Mouse (Mus musculus) midbrain, embryonic 11.5 days (tissue): ENCODE results near the gene Slc25a25. TPM values are rescaled to one million over a fixed set of nuclear protein-coding genes. Genes with fewer than 3 reads are reported as not detected.

Experiments used
- ATAC-seq: fragments of 200-750 bp; cut with Nextera tagmentation; 2 replicates; pipeline ENCODE4 v1.8.0; 2017; ENCODE audit warnings: moderate TSS enrichment, moderate library complexity; ENCODE audit not compliant: low FRiP score
- DNase-seq: peaks from one replicate; pipeline ENCODE4 v3.0.0; 2015; ENCODE audit warnings: low spot score; ENCODE audit errors: missing footprints
- H3K27ac ChIP-seq: fragments of 300-500 bp; sonication (generic); 2 replicates; pipeline ENCODE4 v1.5.1; 2014; ENCODE audit warnings: low read depth, low read length
- H3K27me3 ChIP-seq: fragments of 300-500 bp; sonication (generic); 2 replicates; pipeline ENCODE4 v1.6.1; 2014; ENCODE audit warnings: mild to moderate bottlenecking, low read length, moderate library complexity, mixed read lengths; ENCODE audit not compliant: control insufficient read depth, insufficient read depth
- H3K36me3 ChIP-seq: fragments of 300-500 bp; sonication (generic); 2 replicates; pipeline ENCODE4 v1.6.1; 2014; ENCODE audit warnings: mild to moderate bottlenecking, low read length, moderate library complexity, mixed read lengths; ENCODE audit not compliant: control insufficient read depth, insufficient read depth
- H3K4me1 ChIP-seq: fragments of 300-500 bp; sonication (generic); 2 replicates; pipeline ENCODE4 v1.6.1; 2014; ENCODE audit warnings: low read length; ENCODE audit not compliant: control insufficient read depth, insufficient read depth
- H3K4me2 ChIP-seq: fragments of 300-500 bp; sonication (generic); 2 replicates; pipeline ENCODE4 v1.6.1; 2014; ENCODE audit warnings: mild to moderate bottlenecking, moderate library complexity
- H3K4me3 ChIP-seq: fragments of 300-500 bp; sonication (generic); 2 replicates; pipeline ENCODE4 v1.5.1; 2014; ENCODE audit warnings: low read depth, low read length
- H3K9ac ChIP-seq: fragments of 300-500 bp; sonication (generic); 2 replicates; pipeline ENCODE4 v1.6.1; 2014; ENCODE audit warnings: low read length
- H3K9me3 ChIP-seq: fragments of 300-500 bp; sonication (generic); 2 replicates; pipeline ENCODE4 v1.6.1; 2016; ENCODE audit warnings: low read length; ENCODE audit not compliant: control insufficient read depth
- WGBS: fragments of 180-500 bp; shearing (Covaris S2); extraction: QIAGEN DNeasy Blood & Tissue Kit; methylation state at CpG from one replicate; pipeline ENCODE4 v1.1.7; 2014; 5-methylcytosine and 5-hydroxymethylcytosine counted together
- polyA plus RNA-seq: library from polyadenylated mRNA; unstranded; fragments of >200 nt; fragmentation: Nextera tagmentation; extraction: Ambion mirVana; gene quantifications from 2 replicates; pipeline ENCODE4 v1.2.1, GENCODE M21; 2014

The Slc25a25 gene
- polyA plus RNA-seq, 1 experiment from 2014 or later: 20.4 TPM

DNA sequence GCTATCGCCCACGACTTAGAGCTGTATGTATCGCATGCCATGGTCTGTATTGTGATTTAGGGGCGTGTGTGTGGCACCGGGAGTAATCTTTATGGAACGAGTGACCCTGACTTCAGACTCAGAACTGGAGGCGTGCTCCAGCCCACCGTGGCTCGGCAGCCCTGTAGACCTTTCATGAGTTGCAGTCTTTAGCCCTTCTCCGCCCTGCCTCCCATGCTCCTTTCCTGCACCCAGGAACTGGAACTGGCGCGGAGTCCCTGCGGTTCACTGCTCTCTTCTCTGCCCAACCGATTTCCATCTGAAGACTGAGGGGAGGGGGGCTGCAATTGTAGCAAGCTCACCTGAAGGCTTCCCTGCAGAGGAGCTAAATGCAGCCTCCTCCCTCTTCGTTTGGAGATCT lies 54.5 kb downstream of the Slc25a25 start:
- Histone ChIP-seq H3K4me1 (peaks cover 10% of the 10 kb centered on the region), H3K4me2 (peak overlapping the region; percentile 74), H3K36me3 (no peaks in the 10 kb centered on the region), H3K4me3 (peak overlapping the region; percentile 83), H3K27me3 (no peaks in the 10 kb centered on the region), H3K27ac (no peak overlapping the region), H3K9ac (peak overlapping the region; percentile 80), H3K9me3 (no peaks in the 10 kb centered on the region)
- WGBS: 0% methylated on average over 15 of the region's 15 CpGs
- ATAC-seq (no peak), DNase-seq (no peak)

DNA sequence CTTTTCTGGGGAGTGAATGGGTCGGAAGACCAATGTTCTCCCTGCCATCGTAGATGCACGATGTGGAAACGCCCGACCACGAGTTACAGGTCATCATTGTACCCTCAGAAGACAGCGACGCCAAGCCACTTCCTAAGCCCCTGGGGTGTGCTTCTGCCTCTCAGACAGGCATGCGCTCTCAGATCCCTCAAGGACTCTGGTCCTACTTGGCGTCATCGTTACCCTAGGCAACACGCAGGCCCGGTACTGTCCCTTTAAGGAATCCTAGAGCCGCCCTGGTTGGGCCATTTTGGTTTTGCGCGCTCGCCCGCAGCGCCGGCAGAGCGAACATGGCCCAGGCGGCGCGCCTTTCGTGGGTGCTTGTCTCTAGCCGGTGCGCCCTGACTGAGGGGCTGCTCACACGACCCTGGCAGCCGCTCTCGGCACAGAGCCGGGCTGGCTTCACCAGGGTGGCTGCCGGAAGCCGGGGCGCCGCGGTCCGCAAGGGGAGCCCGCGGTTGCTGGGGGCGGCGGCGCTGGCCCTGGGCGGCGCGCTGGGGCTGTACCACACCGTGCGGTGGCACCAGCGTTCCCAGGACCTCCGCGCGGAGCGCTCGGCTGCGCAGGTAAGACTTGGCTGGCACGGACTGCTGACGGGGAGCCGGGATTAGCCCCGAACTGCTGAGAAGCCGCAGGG lies 55.2 kb downstream of the Slc25a25 start:
- Histone ChIP-seq H3K4me2 (peak overlapping the region; percentile 74), H3K27ac (peak overlapping the region; percentile 64), H3K4me3 (peak overlapping the region; percentile 83), H3K4me1 (peaks cover 10% of the 10 kb centered on the region), H3K9me3 (no peaks in the 10 kb centered on the region), H3K9ac (peak overlapping the region; percentile 80), H3K36me3 (no peaks in the 10 kb centered on the region), H3K27me3 (no peaks in the 10 kb centered on the region)
- peak; percentile 95 for ATAC-seq
- under 1% methylated on average over 59 of the region's 59 CpGs for WGBS
- DNase-seq: no peak

DNA sequence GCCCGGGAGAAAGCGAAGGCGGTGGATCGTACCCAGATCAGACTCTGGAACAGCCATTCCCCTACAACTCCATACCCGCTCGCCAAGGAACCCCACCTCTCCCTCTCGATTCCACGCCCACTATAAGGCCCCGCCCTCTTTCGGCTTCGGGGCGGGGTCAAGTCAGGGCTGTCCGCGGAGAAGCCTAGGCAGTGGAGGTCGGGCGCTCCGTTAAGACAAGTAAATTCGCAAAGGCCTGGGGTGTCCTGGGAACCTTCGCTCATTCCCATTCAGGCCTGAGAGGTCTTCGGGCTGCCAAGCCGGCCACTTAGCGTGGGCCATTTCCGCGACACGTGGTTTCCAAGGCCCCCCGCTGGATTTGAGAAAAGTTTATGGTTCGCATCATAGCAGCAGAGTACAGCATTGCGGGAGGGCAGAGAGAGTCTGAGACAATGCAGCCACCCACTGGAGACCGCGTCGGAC lies 55.7 kb downstream of the Slc25a25 start, which contains the start of gene Ptges2:
Gene Ptges2 (plus strand): TSS at position 413 of the 462 bp plus-strand sequence.
- peak; percentile 91 for ATAC-seq
- under 1% methylated on average over 31 of the region's 31 CpGs for WGBS

DNA sequence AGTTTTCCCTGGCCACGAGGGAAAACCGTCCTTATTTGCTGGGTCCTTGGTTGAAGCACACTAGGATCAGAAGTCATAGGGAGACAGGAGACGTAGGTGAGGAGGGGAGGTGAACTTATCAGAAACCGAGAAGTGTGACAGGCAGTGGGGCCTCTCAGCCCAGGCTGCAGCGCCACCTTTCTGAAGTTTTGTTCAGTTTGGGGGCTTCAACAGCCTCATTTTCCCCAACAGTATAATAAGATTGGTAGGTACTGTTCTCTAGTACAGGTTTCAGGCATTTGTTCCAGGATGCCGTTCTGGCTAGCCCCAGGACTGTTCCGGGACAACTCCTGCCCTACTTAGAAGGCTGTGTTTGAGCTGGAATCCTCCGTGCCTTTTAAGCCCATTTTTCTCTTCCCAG lies 56.3 kb downstream of the Slc25a25 start:
- Histone ChIP-seq H3K4me2 (peak overlapping the region; percentile 74), H3K4me3 (peak overlapping the region; percentile 83), H3K9me3 (no peaks in the 10 kb centered on the region), H3K27me3 (no peaks in the 10 kb centered on the region), H3K4me1 (peaks cover 10% of the 10 kb centered on the region), H3K9ac (peak overlapping the region; percentile 80), H3K36me3 (no peaks in the 10 kb centered on the region), H3K27ac (peak overlapping the region; percentile 64; the same call in 1 of the 2 replicates)
- DNase-seq (peak; percentile 89), ATAC-seq (no peak)
- WGBS: 3% methylated on average over 8 of the region's 8 CpGs

More for the DNA sequence above, 55.7 kb downstream of the Slc25a25 start, which contains the start of gene Ptges2:
- Histone ChIP-seq H3K27me3 (no peaks in the 10 kb centered on the region), H3K9ac (peak within 1 kb of the TSS; percentile 80), H3K9me3 (no peaks in the 10 kb centered on the region), H3K4me1 (peaks cover 10% of the 10 kb centered on the region), H3K4me3 (peak within 1 kb of the TSS; percentile 83), H3K4me2 (peak within 1 kb of the TSS; percentile 74), H3K36me3 (no peaks in the 10 kb centered on the region), H3K27ac (peak within 1 kb of the TSS; percentile 64)
- peak; percentile 100 for DNase-seq

DNA sequence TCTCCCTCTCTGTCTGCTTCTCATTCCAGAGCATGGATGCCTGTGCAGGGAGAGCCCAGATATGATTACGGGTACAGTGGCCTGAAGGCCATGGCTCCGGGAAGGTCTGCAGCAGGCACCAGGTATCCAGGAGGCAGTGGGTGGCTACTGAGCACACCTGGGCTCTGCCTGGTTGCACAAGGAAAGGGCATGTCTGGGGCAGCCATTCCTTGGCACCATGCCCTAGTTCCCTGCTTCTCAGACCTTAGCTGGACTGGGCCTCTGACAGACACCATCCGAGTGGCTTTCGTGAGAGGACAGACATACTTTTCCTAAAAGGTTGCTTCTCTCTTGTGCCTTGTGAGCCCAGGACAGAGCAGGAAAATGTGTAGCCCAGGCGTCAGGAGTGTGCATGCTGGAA lies 59.2 kb downstream of the Slc25a25 start:
- no peak for ATAC-seq
- no peak overlapping the region for H3K27ac ChIP-seq
- DNase-seq: no peak
- WGBS: 81% methylated on average over 5 of the region's 5 CpGs
- H3K9ac ChIP-seq: no peak overlapping the region
- no peaks in the 10 kb centered on the region for H3K27me3 ChIP-seq
- no peak overlapping the region for H3K4me2 ChIP-seq
- H3K36me3 ChIP-seq: no peaks in the 10 kb centered on the region
- no peaks in the 10 kb centered on the region for H3K9me3 ChIP-seq
- peaks cover 7% of the 10 kb centered on the region for H3K4me1 ChIP-seq
- H3K4me3 ChIP-seq: no peak overlapping the region

DNA sequence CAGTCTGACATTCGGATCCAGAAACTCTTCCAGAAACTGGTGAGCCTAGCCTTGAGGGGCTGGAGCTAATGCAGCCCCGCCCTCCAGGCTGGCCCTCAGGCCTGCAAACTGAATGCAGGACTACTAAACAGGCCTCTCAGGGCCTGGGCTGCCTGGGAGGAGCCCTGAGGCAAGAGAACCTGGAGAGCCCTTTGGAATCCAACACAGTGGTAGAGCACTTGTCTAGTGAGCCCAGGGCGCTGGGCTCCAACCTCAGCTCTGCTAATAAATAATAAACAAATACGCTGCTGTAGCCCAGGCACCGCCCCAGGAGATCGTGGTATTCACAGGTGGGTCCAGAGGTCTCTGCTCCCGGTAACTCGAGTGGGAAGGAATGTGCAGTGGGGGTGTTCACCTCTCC lies 60.4 kb downstream of the Slc25a25 start:
- H3K9ac ChIP-seq: no peak overlapping the region
- H3K4me1 ChIP-seq: peaks cover 3% of the 10 kb centered on the region
- no peaks in the 10 kb centered on the region for H3K27me3 ChIP-seq
- WGBS: 76% methylated on average over 8 of the region's 8 CpGs
- H3K9me3 ChIP-seq: no peaks in the 10 kb centered on the region
- H3K27ac ChIP-seq: no peak overlapping the region
- no peaks in the 10 kb centered on the region for H3K36me3 ChIP-seq
- DNase-seq (no peak), ATAC-seq (no peak)
- no peak overlapping the region for H3K4me3 ChIP-seq
- no peak overlapping the region for H3K4me2 ChIP-seq

DNA sequence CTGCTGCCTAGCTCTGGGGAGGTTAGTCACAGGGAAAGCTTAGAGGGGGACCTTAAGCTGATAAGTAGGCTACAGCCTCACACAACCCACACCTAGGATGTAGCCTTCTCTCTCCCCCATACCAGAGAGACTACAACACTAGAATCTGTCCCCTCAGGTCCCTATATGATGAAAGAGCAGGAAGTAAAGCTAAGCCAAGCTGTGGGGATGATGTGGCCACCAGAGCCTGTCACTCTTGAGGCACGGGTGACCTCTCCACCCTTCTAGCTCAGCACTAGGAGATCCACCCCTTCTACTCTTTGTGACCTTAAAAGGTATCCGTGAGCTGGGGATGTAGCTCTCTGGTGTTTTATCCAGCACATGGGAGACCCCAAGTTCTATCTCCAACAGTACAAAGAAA lies 62.1 kb downstream of the Slc25a25 start:
- no peak overlapping the region for H3K4me2 ChIP-seq

DNA sequence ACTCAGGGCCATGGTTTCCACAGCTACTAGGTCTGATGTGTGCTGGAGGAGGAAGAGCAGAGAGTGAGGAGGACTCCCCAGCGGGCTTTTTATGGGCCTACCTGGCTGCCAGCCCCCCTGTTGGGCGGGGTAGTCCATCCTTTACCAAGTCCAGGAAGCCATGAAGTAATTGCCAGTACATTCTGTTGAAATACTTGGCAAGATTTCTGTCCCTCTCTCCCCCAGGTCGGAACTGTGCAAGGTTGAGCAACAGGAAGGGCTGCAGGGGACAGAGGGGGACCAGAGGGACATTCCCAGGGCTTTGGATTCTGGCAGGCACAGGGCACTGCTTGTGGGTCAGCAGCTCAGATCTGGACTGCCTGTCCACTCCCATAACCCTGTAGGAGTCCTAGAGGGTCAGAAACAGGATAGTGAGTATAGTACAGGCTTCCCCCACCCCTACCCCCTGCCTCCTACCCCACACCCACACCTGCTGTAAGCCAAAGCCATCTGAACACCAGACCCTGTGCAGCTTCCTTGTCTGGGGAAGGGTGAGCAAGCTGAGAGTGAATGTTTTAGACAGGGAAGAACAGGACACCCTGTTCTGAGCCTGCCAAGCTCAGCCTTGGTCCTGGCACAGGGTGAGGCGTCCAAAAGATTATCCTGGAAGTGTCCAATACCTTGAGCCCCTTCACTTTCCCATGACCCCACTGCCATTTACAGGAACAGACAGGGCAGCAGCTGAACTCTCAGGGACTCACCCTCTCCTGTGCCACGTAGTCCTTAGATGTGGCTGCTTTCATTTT lies 63.3 kb downstream of the Slc25a25 start, which contains the start of gene Lcn2:
Gene Lcn2 (minus strand): TSS at position 547 of the 785 bp plus-strand sequence.
- 67% methylated on average over 5 of the region's 5 CpGs for WGBS
- Histone ChIP-seq H3K4me1 (no peaks in the 10 kb centered on the region), H3K36me3 (no peaks in the 10 kb centered on the region), H3K4me3 (no peak within 1 kb of the TSS), H3K27ac (no peak within 1 kb of the TSS), H3K4me2 (no peak within 1 kb of the TSS), H3K9ac (no peak within 1 kb of the TSS; the same call in 1 of the 2 replicates), H3K9me3 (no peaks in the 10 kb centered on the region), H3K27me3 (no peaks in the 10 kb centered on the region)
- ATAC-seq (no peak), DNase-seq (no peak)

More for the DNA sequence above, 62.1 kb downstream of the Slc25a25 start:
- no peaks in the 10 kb centered on the region for H3K9me3 ChIP-seq
- H3K4me1 ChIP-seq: no peaks in the 10 kb centered on the region
- 78% methylated on average over 2 of the region's 2 CpGs for WGBS
- no peak overlapping the region for H3K27ac ChIP-seq
- no peak for DNase-seq
- H3K36me3 ChIP-seq: no peaks in the 10 kb centered on the region
- no peak overlapping the region for H3K9ac ChIP-seq
- no peak overlapping the region for H3K4me3 ChIP-seq
- no peak for ATAC-seq
- H3K27me3 ChIP-seq: no peaks in the 10 kb centered on the region

DNA sequence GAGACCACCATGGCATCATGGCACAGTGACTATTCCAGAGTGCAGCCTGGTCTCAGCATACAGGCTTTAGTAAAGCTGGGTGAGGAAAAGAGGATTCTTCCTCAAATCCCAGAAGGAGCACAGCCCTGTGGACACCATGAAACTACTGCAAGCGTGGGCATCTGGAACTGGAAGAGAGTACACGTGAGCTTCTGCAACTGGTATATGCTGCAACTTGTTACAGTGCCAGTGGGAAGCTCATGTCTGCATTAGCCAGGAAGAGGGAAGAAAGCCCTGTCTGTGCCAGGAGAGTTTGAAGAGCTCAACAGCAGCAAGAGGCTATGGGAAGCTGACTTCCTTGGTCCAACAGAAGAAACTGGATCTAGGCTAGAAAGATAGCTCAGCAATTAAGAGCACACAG lies 68.6 kb downstream of the Slc25a25 start:
- H3K9ac ChIP-seq: no peak overlapping the region
- no peak overlapping the region for H3K4me3 ChIP-seq
- H3K36me3 ChIP-seq: peaks cover 3% of the 10 kb centered on the region; the same call in 1 of the 2 replicates
- no peaks in the 10 kb centered on the region for H3K9me3 ChIP-seq
- peaks cover 5% of the 10 kb centered on the region for H3K27me3 ChIP-seq
- H3K4me1 ChIP-seq: peaks cover 5% of the 10 kb centered on the region; the same call in 1 of the 2 replicates
- H3K4me2 ChIP-seq: no peak overlapping the region
- ATAC-seq (no peak), DNase-seq (no peak)
- 85% methylated on average over 2 of the region's 2 CpGs for WGBS
- H3K27ac ChIP-seq: no peak overlapping the region
